Mouse (Mus musculus) intestine, embryonic 16.5 days (tissue): Measurements from ENCODE around the gene Vmn1r34. TPM values are rescaled to one million over a fixed set of nuclear protein-coding genes. Genes with fewer than 3 reads are reported as not detected.
"Not testable (repeated sequence)": the region's sequence is repeated elsewhere in the genome, so short reads cannot be mapped to it uniquely, and the experiment has no call there.

Source experiments
- ATAC-seq: fragments of 200-750 bp; cut with Nextera tagmentation; 2 replicates; pipeline ENCODE4 v1.8.0; 2017; ENCODE audit warnings: moderate TSS enrichment, moderate library complexity
- H3K27ac ChIP-seq: fragments of 300-500 bp; sonication (generic); 2 replicates; pipeline ENCODE4 v1.5.1; 2014; ENCODE audit warnings: mild to moderate bottlenecking, low read length
- H3K27me3 ChIP-seq: fragments of 300-500 bp; sonication (generic); replicated peaks from 2 replicates; pipeline ENCODE4 v1.6.1; 2014; ENCODE audit warnings: low read length, control low read depth, mixed read lengths; ENCODE audit not compliant: control insufficient read depth, insufficient read depth
- H3K36me3 ChIP-seq: fragments of 300-500 bp; sonication (generic); 2 replicates; pipeline ENCODE4 v1.6.1; 2014; ENCODE audit warnings: low read length, control low read depth; ENCODE audit not compliant: control insufficient read depth, insufficient read depth
- H3K4me1 ChIP-seq: fragments of 300-500 bp; sonication (generic); 2 replicates; pipeline ENCODE4 v1.6.1; 2014; ENCODE audit warnings: low read length, control low read depth, mixed read lengths; ENCODE audit not compliant: control insufficient read depth, insufficient read depth
- H3K4me2 ChIP-seq: fragments of 300-500 bp; sonication (generic); 2 replicates; pipeline ENCODE4 v1.6.1; 2014; ENCODE audit warnings: low read depth, low read length, control low read depth
- H3K4me3 ChIP-seq: fragments of 300-500 bp; sonication (generic); 2 replicates; pipeline ENCODE4 v1.5.1; 2014; ENCODE audit warnings: mild to moderate bottlenecking, low read length
- H3K9ac ChIP-seq: fragments of 300-500 bp; sonication (generic); 2 replicates; pipeline ENCODE4 v1.6.1; 2014; ENCODE audit warnings: low read depth, low read length
- H3K9me3 ChIP-seq: fragments of 300-500 bp; sonication (generic); 2 replicates; pipeline ENCODE4 v1.6.1; 2016; ENCODE audit warnings: low read length, control low read depth; ENCODE audit not compliant: control insufficient read depth
- WGBS: fragments of 180-500 bp; shearing (Covaris S2); extraction: QIAGEN DNeasy Blood & Tissue Kit; methylation state at CpG from one replicate; pipeline ENCODE4 v1.1.7; 2014; 5-methylcytosine and 5-hydroxymethylcytosine counted together
- polyA plus RNA-seq: library from polyadenylated mRNA; unstranded; fragments of >200 nt; fragmentation: Nextera tagmentation; extraction: Ambion mirVana; gene quantifications from 2 replicates; pipeline ENCODE4 v1.2.1, GENCODE M21; 2015

Vmn1r34 gene
- polyA plus RNA-seq: not detected in 2 replicates

DNA sequence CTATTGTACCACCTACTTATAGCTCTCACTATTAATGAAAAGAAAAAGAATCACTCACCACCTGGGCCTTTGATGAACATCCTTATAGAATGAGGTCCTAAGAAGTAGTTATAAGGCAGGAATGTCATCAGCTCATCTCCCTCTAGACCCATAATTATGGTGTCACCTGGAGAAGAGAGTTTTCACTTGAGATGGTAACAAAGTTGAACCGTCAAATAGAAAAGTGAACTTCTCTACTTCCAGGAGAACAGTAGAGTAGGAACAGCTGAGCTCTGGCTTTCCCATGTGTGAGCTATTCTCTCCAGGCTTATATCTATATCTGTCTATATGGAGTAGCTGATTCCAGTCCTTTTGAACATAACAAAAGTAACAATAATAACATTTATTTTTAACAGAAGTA is at the start of gene Vmn1r34:
TSS of gene Vmn1r34 (minus strand) at position 101 of the 400 bp plus-strand sequence.
- H3K9me3 ChIP-seq: no peaks in the 10 kb centered on the region
- no peak within 1 kb of the TSS for H3K9ac ChIP-seq
- no peak within 1 kb of the TSS for H3K4me2 ChIP-seq
- no peak within 1 kb of the TSS for H3K27ac ChIP-seq
- H3K4me1 ChIP-seq: no peaks in the 10 kb centered on the region
- no peaks in the 10 kb centered on the region for H3K27me3 ChIP-seq
- no peak for ATAC-seq
- no peak within 1 kb of the TSS for H3K4me3 ChIP-seq
- H3K36me3 ChIP-seq: no peaks in the 10 kb centered on the region
- WGBS: 83% methylated on average over 1 of the region's 1 CpGs

DNA sequence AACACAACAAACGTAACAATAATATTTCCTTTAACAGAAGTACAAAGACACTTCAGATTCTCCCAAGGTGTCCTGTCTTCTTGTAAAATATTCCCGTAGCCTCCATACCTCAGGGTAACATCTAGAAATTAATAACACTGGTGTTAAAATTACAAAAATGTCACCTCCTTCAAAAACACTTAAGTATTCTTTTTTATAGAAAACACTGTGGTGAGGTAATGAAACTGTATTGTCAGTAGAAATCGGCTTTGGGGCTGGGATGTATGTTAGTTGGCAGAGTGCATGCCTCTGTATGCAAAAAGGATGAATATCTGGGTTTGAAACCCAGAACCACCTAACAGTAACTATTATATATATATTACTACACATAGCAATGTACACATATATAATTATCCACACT is 42.1 kb upstream of the Vmn1r34 start, which contains the start of gene Vmn1r35:
TSS of gene Vmn1r35 (minus strand) at position 101 of the 400 bp plus-strand sequence.
- H3K27me3 ChIP-seq: no peaks in the 10 kb centered on the region
- ATAC-seq: no peak
- H3K9ac ChIP-seq: no peak within 1 kb of the TSS
- H3K27ac ChIP-seq: no peak within 1 kb of the TSS
- WGBS: 82% methylated on average over 3 of the region's 3 CpGs
- H3K36me3 ChIP-seq: no peaks in the 10 kb centered on the region
- H3K4me3 ChIP-seq: no peak within 1 kb of the TSS
- no peak within 1 kb of the TSS for H3K4me2 ChIP-seq
- H3K9me3 ChIP-seq: no peaks in the 10 kb centered on the region
- no peaks in the 10 kb centered on the region for H3K4me1 ChIP-seq

DNA sequence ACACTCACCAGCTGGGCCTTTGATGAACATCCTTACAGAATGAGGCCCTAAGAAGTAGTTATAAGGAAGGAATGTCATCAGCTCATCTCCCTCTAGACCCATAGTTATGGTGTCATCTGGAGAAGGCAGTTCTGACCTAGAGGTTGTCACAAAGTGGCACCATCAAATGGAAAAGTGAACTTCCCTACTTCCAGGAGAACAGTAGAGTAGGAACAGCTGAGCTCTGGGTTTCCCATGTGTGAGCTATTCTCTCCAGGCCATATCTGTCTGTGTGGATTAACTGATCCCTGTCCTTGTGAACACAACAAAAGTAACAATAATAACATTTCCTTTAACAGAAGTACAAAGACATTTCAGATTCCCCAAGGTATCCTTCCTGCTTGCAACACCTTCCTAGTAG is 25.5 kb downstream of the Vmn1r34 start, which contains the start of gene Vmn1r33:
TSS of gene Vmn1r33 (minus strand) at position 101 of the 400 bp plus-strand sequence.
- not testable (repeated sequence) for H3K9me3 ChIP-seq, H3K4me1 ChIP-seq, H3K27me3 ChIP-seq, H3K4me2 ChIP-seq, H3K27ac ChIP-seq, H3K4me3 ChIP-seq, H3K9ac ChIP-seq, ATAC-seq, H3K36me3 ChIP-seq

DNA sequence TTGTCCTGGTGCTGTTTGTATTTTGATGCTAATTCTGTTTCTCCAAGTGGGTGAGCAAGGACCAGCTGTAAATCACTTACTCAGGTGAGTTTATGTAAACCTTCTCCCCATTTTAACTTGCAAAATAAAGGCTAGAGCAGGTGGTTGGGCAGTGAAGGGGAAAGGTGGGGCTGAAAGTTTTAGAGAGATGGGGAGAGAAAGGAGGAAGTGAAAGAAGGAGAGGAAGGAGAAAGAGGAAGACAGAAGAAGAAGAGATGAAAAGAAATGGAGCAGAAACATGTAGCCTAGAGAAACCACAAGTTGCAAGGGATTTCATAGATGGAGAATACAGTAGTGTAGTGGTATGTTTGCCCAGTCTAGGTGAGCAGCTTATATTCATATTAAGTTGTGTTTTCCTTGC is 47.9 kb downstream of the Vmn1r34 start:
- Histone ChIP-seq H3K9me3 (0 out of 2 replicates have a peak, but pooled peaks cover under 1% of the 10 kb centered on the region), H3K36me3 (no peaks in the 10 kb centered on the region), H3K4me2 (no peak overlapping the region), H3K4me3 (no peak overlapping the region), H3K27ac (no peak overlapping the region), H3K9ac (no peak overlapping the region), H3K4me1 (no peaks in the 10 kb centered on the region), H3K27me3 (no peaks in the 10 kb centered on the region)
- ATAC-seq: no peak

Other genes starting within 250 kb of the Vmn1r34 start
- 69.2 and 84.4 TPM in 2 replicates for gene Mad2l1, start 108.5 kb downstream of the Vmn1r34 start, polyA plus RNA-seq
- gene Vmn1r32, start 83.8 kb downstream of the Vmn1r34 start, polyA plus RNA-seq: 0.09 TPM in 1 of 2 replicates, not detected in the other
- not detected in 2 replicates for gene Vmn1r33, start 25.6 kb downstream of the Vmn1r34 start, polyA plus RNA-seq
- gene Vmn1r35, start 42.0 kb upstream of the Vmn1r34 start, polyA plus RNA-seq: not detected in 2 replicates
- not detected in 2 replicates for gene Vmn1r36, start 75.3 kb upstream of the Vmn1r34 start, polyA plus RNA-seq
- not detected in 2 replicates for gene Vmn1r37, start 85.5 kb upstream of the Vmn1r34 start, polyA plus RNA-seq
- not detected in 2 replicates for gene Vmn1r38, start 138.7 kb upstream of the Vmn1r34 start, polyA plus RNA-seq
- not detected in 2 replicates for gene Vmn1r39, start 166.7 kb upstream of the Vmn1r34 start, polyA plus RNA-seq